Mouse (Mus musculus) ES-E14 (cell line): Measurements from ENCODE around the gene Tenm3.

Experiments used
- HCFC1 ChIP-seq: IDR thresholded peaks from 2 replicates; pipeline ENCODE4 v1.6.1; 2012; ENCODE audit warnings: low read length, inconsistent platforms, borderline replicate concordance; ENCODE audit not compliant: insufficient read depth
- MAFK ChIP-seq: IDR thresholded peaks from 2 replicates; pipeline ENCODE4 v1.6.1; 2014; ENCODE audit warnings: mild to moderate bottlenecking, low read depth, low read length, inconsistent platforms; ENCODE audit not compliant: insufficient read depth
- ZNF384 ChIP-seq: IDR thresholded peaks from 2 replicates; pipeline ENCODE4 v1.6.1; 2012; ENCODE audit warnings: low read depth, low read length, inconsistent platforms

- TF ChIP-seq HCFC1 (no peak), ZNF384 (no peak), MAFK (no peak)
Measured at GRCm38 (mm10) chr8:48535833-48536232, 307.9 kb downstream of the Tenm3 start.
